Mouse (Mus musculus) stomach, embryonic 16.5 days (tissue): Measurements from ENCODE around the gene Clpp. TPM values are rescaled to one million over a fixed set of nuclear protein-coding genes. Genes with fewer than 3 reads are reported as not detected.

Experiments
- ATAC-seq: fragments of 200-750 bp; cut with Nextera tagmentation; 2 replicates; pipeline ENCODE4 v1.8.0; 2017; ENCODE audit warnings: moderate number of reproducible peaks, moderate TSS enrichment; ENCODE audit not compliant: insufficient read depth, low FRiP score
- H3K27ac ChIP-seq: fragments of 300-500 bp; sonication (generic); 2 replicates; pipeline ENCODE4 v1.5.1; 2014; ENCODE audit warnings: low read length
- H3K27me3 ChIP-seq: fragments of 300-500 bp; sonication (generic); 2 replicates; pipeline ENCODE4 v1.6.1; 2014; ENCODE audit warnings: low read length, control low read depth, mixed read lengths; ENCODE audit not compliant: control insufficient read depth, insufficient read depth
- H3K36me3 ChIP-seq: fragments of 300-500 bp; sonication (generic); 2 replicates; pipeline ENCODE4 v1.6.1; 2014; ENCODE audit warnings: low read length; ENCODE audit not compliant: control insufficient read depth, insufficient read depth
- H3K4me1 ChIP-seq: fragments of 300-500 bp; sonication (generic); 2 replicates; pipeline ENCODE4 v1.6.1; 2014; ENCODE audit warnings: low read length, control low read depth, mixed read lengths; ENCODE audit not compliant: control insufficient read depth, insufficient read depth
- H3K4me2 ChIP-seq: fragments of 300-500 bp; sonication (generic); 2 replicates; pipeline ENCODE4 v1.6.1; 2014; ENCODE audit warnings: low read depth, low read length, mixed read lengths
- H3K4me3 ChIP-seq: fragments of 300-500 bp; sonication (generic); replicated peaks from 2 replicates; pipeline ENCODE4 v1.5.1; 2014; ENCODE audit warnings: mild to moderate bottlenecking, low read length
- H3K9ac ChIP-seq: fragments of 300-500 bp; sonication (generic); 2 replicates; pipeline ENCODE4 v1.6.1; 2014; ENCODE audit warnings: low read length
- H3K9me3 ChIP-seq: fragments of 300-500 bp; sonication (generic); replicated peaks from 2 replicates; pipeline ENCODE4 v1.6.1; 2016; ENCODE audit warnings: low read length, control low read depth; ENCODE audit not compliant: control insufficient read depth
- WGBS: fragments of 180-500 bp; shearing (Covaris S2); extraction: QIAGEN DNeasy Blood & Tissue Kit; methylation state at CpG from one replicate; pipeline ENCODE4 v1.1.7; 2014; 5-methylcytosine and 5-hydroxymethylcytosine counted together
- polyA plus RNA-seq: library from polyadenylated mRNA; unstranded; fragments of >200 nt; fragmentation: Nextera tagmentation; extraction: Ambion mirVana; gene quantifications from 2 replicates; pipeline ENCODE4 v1.2.1, GENCODE M21; 2015

Clpp gene
- 129 and 130 TPM in 2 replicates for polyA plus RNA-seq

- ATAC-seq = peak; percentile 97
- no peaks in the 10 kb centered on the region for H3K27me3 ChIP-seq
- peaks cover 12% of the 10 kb centered on the region; the same call in 1 of the 2 replicates for H3K36me3 ChIP-seq
- peak within 1 kb of the TSS; percentile 93 for H3K9ac ChIP-seq
- peaks cover 7% of the 10 kb centered on the region for H3K4me1 ChIP-seq
- under 1% methylated on average over 52 of the region's 52 CpGs for WGBS
- no peaks in the 10 kb centered on the region for H3K9me3 ChIP-seq
- H3K4me2 ChIP-seq = peak within 1 kb of the TSS; percentile 69
- H3K27ac ChIP-seq = peak within 1 kb of the TSS; percentile 87
- H3K4me3 ChIP-seq = peak within 1 kb of the TSS; percentile 94
Measured at GRCm38 (mm10) chr17:56990115-56990746, at the start of gene Clpp. TSS of gene Clpp (plus strand) at chr17:56990305.

DNA sequence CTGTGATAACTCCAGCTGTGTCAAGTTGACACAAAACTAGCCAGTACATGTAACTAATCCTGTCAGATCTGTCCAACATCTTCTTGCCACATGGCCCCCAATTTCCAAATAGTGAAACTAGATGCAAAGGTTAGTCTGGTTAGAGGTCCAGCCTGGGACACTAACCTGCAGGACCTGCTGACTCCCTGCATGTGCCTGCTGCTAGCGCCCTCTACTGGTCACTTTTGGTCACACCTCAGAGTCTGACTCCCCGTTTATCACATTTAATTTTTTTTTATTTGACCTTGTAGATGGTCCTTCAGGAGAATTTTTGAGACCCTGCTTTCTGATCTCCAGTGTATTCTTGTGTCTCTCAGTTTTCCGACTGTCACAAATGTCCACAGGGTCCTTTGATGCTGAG, 39.2 kb upstream of the Clpp start:
- H3K9ac ChIP-seq = no peak overlapping the region
- 18% methylated on average over 3 of the region's 3 CpGs for WGBS
- no peaks in the 10 kb centered on the region for H3K36me3 ChIP-seq
- H3K27me3 ChIP-seq = no peaks in the 10 kb centered on the region
- H3K9me3 ChIP-seq = no peaks in the 10 kb centered on the region
- no peaks in the 10 kb centered on the region for H3K4me1 ChIP-seq
- no peak for ATAC-seq
- H3K4me3 ChIP-seq = no peak overlapping the region
- H3K4me2 ChIP-seq = no peak overlapping the region
- H3K27ac ChIP-seq = no peak overlapping the region

GRCm38 (mm10) chr17:56952639-56953038, 37.5 kb upstream of the Clpp start:
- no peaks in the 10 kb centered on the region for H3K36me3 ChIP-seq
- WGBS = 67% methylated on average over 1 of the region's 1 CpGs
- no peaks in the 10 kb centered on the region for H3K27me3 ChIP-seq
- no peak overlapping the region for H3K4me3 ChIP-seq
- no peak overlapping the region for H3K4me2 ChIP-seq
- no peaks in the 10 kb centered on the region for H3K4me1 ChIP-seq
- no peak for ATAC-seq
- H3K27ac ChIP-seq = no peak overlapping the region
- no peak overlapping the region for H3K9ac ChIP-seq
- no peaks in the 10 kb centered on the region for H3K9me3 ChIP-seq

DNA sequence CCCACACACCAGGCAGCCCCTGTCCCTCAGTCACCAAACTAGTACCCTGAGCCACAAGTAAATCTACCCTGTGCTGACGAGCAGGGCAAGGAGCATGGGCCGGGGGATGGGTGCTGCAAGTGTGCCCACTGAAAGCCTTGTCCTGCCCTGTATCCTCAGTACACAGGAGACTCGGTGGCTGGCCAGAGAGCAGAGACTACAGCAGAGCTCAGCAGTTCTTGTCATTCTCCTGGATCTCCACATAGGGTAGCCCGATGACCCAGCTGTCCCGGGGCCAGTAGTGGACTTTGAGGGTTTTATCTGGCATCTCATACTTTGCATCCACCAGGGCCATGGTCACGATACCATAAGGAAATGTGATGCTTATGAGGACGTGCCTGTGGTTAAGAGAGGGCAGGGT, 35.2 kb upstream of the Clpp start:
- H3K9me3 ChIP-seq = no peaks in the 10 kb centered on the region
- H3K36me3 ChIP-seq = no peaks in the 10 kb centered on the region
- H3K9ac ChIP-seq = no peak overlapping the region
- H3K27me3 ChIP-seq = no peaks in the 10 kb centered on the region
- no peak overlapping the region for H3K27ac ChIP-seq
- H3K4me3 ChIP-seq = no peak overlapping the region
- ATAC-seq = no peak
- 76% methylated on average over 7 of the region's 7 CpGs for WGBS
- no peak overlapping the region for H3K4me2 ChIP-seq
- H3K4me1 ChIP-seq = no peaks in the 10 kb centered on the region

- H3K4me2 ChIP-seq = no peak overlapping the region
- no peak overlapping the region for H3K27ac ChIP-seq
- H3K36me3 ChIP-seq = no peaks in the 10 kb centered on the region
- no peak overlapping the region for H3K4me3 ChIP-seq
- H3K4me1 ChIP-seq = no peaks in the 10 kb centered on the region
- H3K9ac ChIP-seq = no peak overlapping the region
- H3K9me3 ChIP-seq = no peaks in the 10 kb centered on the region
- no peaks in the 10 kb centered on the region for H3K27me3 ChIP-seq
- ATAC-seq = peak; percentile 87
- WGBS = 20% methylated on average over 11 of the region's 11 CpGs
Measured at GRCm38 (mm10) chr17:56957763-56958429, 32.2 kb upstream of the Clpp start.

GRCm38 (mm10) chr17:56958667-56959066, 31.4 kb upstream of the Clpp start:
- Histone ChIP-seq H3K9ac (no peak overlapping the region), H3K27me3 (no peaks in the 10 kb centered on the region), H3K4me2 (no peak overlapping the region), H3K27ac (no peak overlapping the region), H3K36me3 (no peaks in the 10 kb centered on the region), H3K4me3 (no peak overlapping the region), H3K4me1 (no peaks in the 10 kb centered on the region), H3K9me3 (no peaks in the 10 kb centered on the region)
- no peak for ATAC-seq
- WGBS = 73% methylated on average over 4 of the region's 4 CpGs

GRCm38 (mm10) chr17:56961880-56962279, 28.2 kb upstream of the Clpp start:
- Histone ChIP-seq H3K36me3 (no peaks in the 10 kb centered on the region), H3K27ac (no peak overlapping the region), H3K9ac (no peak overlapping the region), H3K4me3 (no peak overlapping the region), H3K9me3 (no peaks in the 10 kb centered on the region), H3K4me2 (no peak overlapping the region), H3K27me3 (no peaks in the 10 kb centered on the region), H3K4me1 (no peaks in the 10 kb centered on the region)
- 89% methylated on average over 4 of the region's 4 CpGs for WGBS
- no peak for ATAC-seq

GRCm38 (mm10) chr17:56962642-56963405, 27.3 kb upstream of the Clpp start:
- Histone ChIP-seq H3K4me3 (no peak overlapping the region), H3K27me3 (no peaks in the 10 kb centered on the region), H3K4me1 (no peaks in the 10 kb centered on the region), H3K4me2 (no peak overlapping the region), H3K27ac (no peak overlapping the region), H3K9ac (no peak overlapping the region), H3K9me3 (no peaks in the 10 kb centered on the region), H3K36me3 (no peaks in the 10 kb centered on the region)
- WGBS = 67% methylated on average over 5 of the region's 5 CpGs
- no peak for ATAC-seq

GRCm38 (mm10) chr17:56963646-56964045, 26.5 kb upstream of the Clpp start:
- 72% methylated on average over 6 of the region's 6 CpGs for WGBS
- Histone ChIP-seq H3K4me3 (no peak overlapping the region), H3K27me3 (no peaks in the 10 kb centered on the region), H3K27ac (no peak overlapping the region), H3K4me2 (no peak overlapping the region), H3K4me1 (no peaks in the 10 kb centered on the region), H3K36me3 (no peaks in the 10 kb centered on the region), H3K9ac (no peak overlapping the region), H3K9me3 (no peaks in the 10 kb centered on the region)
- no peak for ATAC-seq
